Mouse (Mus musculus): ENCODE measurements around the gene Sost. TPM values are rescaled to one million over a fixed set of nuclear protein-coding genes. Genes with fewer than 3 reads are reported as not detected.
A peak's percentile ranks its signal among the peaks of the same experiment; 100 is the strongest.

The Sost gene
- total RNA-seq, 2 experiments from 2014 or later, result not detected

DNA sequence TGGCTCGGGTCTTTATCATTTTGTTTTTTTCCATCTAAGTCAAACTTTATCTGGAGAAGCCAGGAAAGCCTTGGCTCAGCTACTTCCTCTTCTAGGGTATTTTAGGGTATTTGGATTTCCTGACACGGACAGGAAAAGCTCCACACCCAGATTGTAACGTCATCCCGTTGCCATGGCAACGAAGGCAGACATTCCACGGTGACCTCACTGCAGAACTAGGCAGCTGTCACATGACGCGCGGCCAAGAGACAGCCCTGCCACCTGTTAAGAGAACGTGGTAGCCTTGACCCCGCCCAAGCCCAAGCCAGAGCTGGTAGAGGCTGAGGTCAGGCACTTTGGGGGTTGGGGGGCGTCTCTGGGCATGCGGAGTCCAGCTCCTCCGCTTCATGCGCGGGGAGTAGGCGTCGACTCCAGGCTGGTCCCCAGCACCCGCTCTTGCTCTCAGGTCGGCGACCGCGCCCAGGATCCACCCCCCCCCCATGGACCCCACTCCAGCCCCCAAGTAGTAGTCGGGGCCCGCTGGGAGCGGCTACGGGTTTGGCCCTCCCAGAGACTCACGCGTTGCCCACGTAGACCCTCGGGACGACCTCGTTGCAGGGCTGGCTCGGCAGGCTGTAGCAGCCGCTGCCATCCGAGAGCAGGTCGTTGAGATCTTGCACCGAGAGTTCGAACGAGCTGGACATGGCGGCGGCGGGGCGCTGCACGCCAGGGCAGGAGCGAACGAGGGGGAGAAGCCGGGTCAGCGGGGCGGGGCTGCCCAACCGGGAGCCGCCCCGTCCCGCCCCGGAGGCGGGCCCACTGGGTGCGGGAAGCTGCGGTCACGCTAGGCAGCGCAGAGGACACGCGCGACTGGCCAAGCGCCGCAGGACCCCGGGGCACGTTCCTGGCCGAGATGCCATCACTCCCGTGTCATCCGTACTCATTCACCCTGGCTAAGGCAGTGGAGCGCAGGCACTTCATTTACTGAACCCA lies 17.5 kb upstream of the Sost start, which contains the start of gene Cfap97d1:
Gene Cfap97d1 (plus strand): TSS at position 226 of the 972 bp plus-strand sequence.
- DNase-seq, result peak; percentile 95
- intact Hi-C loops (cut with DNase I; ENCODE audit: low total_unique reads), result loop anchor here (5.0 kb wide), 1 partner anchor 53 kb away; no protein-coding TSS in a partner anchor

- no peak for DNase-seq
- intact Hi-C loops (cut with DNase I; ENCODE audit: low total_unique reads), result no loop called here
Observed at GRCm38 (mm10) chr11:101983431-101983921, 16.7 kb upstream of the Sost start.

DNA sequence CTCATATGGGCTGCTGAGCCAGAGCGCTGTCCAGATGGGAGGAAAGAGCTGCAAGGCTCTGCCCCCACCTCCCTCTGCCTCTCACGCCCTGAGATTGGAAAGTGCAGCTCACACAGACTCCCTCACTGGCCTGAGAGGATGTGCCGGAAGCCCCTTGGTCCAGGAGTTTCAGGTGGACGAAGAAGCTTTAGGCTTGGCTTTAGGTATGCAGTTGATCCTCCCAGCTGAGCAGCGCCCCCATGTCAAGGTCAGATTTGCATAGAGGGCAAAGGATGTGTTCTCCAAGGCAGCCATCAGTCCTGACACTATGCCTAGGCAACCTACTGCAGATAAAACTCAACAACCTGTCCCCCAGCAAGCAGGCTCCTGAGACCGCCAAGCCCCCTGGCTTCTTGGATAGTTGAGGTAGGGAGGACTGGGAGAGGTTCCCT lies 16.2 kb upstream of the Sost start:
- intact Hi-C loops (cut with DNase I; ENCODE audit: low total_unique reads), result no loop called here
- DNase-seq, result no peak

DNA sequence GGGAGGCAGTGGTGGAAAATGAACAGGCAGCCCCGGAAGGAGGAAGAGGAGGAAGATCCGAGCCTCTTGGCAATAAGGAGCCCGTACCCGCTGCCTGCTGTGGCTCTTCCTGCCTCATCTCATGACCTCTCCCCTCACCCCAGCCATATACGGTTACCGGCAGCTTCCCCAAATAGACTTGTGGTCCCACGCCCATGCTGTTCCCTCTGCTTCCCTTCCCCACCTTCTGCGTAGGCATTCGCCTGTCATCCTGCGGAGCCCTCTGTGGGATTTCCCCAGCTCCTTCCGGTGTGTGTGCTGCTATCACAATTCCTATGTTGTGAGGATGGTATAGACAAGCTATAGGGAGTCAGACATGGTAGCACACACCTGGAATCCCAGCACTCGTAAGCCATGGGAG lies 15.0 kb upstream of the Sost start:
- intact Hi-C loops (cut with DNase I; ENCODE audit: low total_unique reads), result no loop called here
- DNase-seq, result peak; percentile 26

- intact Hi-C loops (cut with DNase I; ENCODE audit: low total_unique reads), result no loop called here
- DNase-seq, result no peak
Observed at GRCm38 (mm10) chr11:101980603-101981157, 13.9 kb upstream of the Sost start.

GRCm38 (mm10) chr11:101979140-101979539 lies 12.3 kb upstream of the Sost start:
- DNase-seq, result no peak
- intact Hi-C loops (cut with DNase I; ENCODE audit: low total_unique reads), result no loop called here

DNA sequence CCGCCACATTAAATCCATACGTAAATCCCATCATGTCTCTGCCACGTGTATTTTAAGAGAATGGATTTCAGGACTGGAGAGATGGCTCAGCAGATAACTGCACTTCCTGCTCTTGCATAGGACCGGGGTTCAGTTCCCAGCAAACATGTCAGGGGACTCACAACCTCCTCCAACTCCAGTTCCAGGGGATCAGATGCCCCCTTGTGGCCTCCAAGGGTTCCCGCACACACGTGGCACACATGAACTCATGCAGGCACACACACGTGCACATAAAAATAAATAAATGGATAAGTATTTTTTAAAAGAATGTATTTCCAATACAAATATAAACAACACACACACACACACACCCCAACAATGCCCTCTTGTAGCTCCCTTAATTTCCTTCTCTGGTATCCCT lies 10.1 kb upstream of the Sost start:
- DNase-seq, result no peak
- intact Hi-C loops (cut with DNase I; ENCODE audit: low total_unique reads), result no loop called here

GRCm38 (mm10) chr11:101974923-101975322 lies 8.1 kb upstream of the Sost start:
- intact Hi-C loops (cut with DNase I; ENCODE audit: low total_unique reads), result no loop called here
- no peak for DNase-seq

GRCm38 (mm10) chr11:101974181-101974580 lies 7.4 kb upstream of the Sost start:
- no peak for DNase-seq

GRCm38 (mm10) chr11:101973496-101973895 lies 6.7 kb upstream of the Sost start:
- intact Hi-C loops (cut with DNase I; ENCODE audit: low total_unique reads), result no loop called here
- DNase-seq, result no peak

More at GRCm38 (mm10) chr11:101974181-101974580, 7.4 kb upstream of the Sost start:
- intact Hi-C loops (cut with DNase I; ENCODE audit: low total_unique reads), result no loop called here

- intact Hi-C loops (cut with DNase I; ENCODE audit: low total_unique reads), result no loop called here
- DNase-seq, result no peak
Observed at GRCm38 (mm10) chr11:101972651-101973050, 5.8 kb upstream of the Sost start.

DNA sequence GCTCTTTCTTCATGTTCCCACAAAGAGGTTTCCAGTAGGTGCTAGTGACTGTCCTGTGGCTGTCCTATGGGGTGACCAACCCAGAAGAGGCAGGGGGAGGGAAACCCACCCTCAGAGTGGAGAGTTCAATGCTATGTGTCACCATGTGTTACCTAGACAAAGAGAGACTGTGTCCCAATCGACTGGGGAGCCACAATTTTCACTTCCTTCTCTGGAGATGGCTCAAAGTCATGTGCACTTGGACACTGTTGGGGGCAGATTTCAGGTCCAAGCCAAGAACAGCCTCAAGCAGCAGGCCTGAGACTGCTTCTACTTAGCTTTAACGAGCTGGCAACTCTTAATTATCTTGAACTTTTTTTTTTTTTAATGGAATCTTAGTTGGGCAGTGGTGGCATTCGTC lies 5.3 kb upstream of the Sost start:
- DNase-seq, result no peak
- intact Hi-C loops (cut with DNase I; ENCODE audit: low total_unique reads), result no loop called here

- intact Hi-C loops (cut with DNase I; ENCODE audit: low total_unique reads), result no loop called here
- DNase-seq, result peak; percentile 49
Observed at GRCm38 (mm10) chr11:101971410-101971809, 4.6 kb upstream of the Sost start.

GRCm38 (mm10) chr11:101969835-101970234 lies 3.0 kb upstream of the Sost start:
- intact Hi-C loops (cut with DNase I; ENCODE audit: low total_unique reads), result no loop called here
- no peak for DNase-seq

GRCm38 (mm10) chr11:101968791-101969190 lies 2.0 kb upstream of the Sost start:
- intact Hi-C loops (cut with DNase I; ENCODE audit: low total_unique reads), result loop anchor here (1.0 kb wide), 1 partner anchor 49 kb away; no protein-coding TSS in a partner anchor
- DNase-seq, result peak; percentile 74

DNA sequence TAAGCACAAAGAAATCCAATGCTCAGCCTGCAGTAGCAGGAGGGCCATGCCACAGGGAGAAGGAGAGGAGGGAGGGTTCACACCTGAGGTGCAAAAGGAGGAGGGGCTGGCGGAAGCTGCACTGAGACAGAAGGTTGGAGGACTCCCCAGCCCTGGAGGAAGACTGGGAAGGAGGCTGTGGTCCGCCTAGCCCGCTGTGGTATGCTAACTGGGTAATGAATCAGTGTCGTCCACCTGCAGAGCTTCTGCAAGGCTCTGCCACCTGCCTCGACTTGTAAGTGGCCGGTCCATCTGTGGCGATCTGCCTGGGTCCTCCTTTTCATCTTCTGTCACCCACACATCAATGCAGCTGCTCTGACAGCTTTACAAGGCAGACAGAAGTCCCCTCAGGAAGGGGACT lies 1.5 kb upstream of the Sost start:
- DNase-seq, result no peak
- intact Hi-C loops (cut with DNase I; ENCODE audit: low total_unique reads), result loop anchor here (1.0 kb wide), 1 partner anchor 49 kb away; no protein-coding TSS in a partner anchor

DNA sequence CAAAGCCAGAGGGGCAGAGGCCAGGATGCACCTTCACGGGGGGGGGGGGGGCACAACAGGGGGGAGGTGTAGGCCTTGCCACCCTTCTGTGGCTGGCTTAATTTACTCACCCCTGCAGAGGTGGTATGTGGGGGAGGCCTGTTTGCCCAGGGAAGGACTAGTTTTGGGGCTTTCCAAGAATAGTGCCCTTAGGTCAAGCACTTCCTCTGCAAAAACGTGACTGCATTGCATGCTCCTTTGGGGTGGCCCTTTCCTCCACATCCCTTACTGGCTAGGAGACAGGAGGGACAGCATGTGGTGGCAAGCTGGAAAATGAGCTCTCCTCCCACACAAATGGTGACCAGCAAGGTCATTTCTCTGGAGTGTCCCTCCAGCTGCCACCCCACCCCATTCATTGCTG lies 1.3 kb downstream of the Sost start:
- intact Hi-C loops (cut with DNase I; ENCODE audit: low total_unique reads), result no loop called here

GRCm38 (mm10) chr11:101964647-101965046 lies 2.2 kb downstream of the Sost start:
- DNase-seq, result no peak
- intact Hi-C loops (cut with DNase I; ENCODE audit: low total_unique reads), result no loop called here

More for the DNA sequence above, 1.3 kb downstream of the Sost start:
- DNase-seq, result no peak

DNA sequence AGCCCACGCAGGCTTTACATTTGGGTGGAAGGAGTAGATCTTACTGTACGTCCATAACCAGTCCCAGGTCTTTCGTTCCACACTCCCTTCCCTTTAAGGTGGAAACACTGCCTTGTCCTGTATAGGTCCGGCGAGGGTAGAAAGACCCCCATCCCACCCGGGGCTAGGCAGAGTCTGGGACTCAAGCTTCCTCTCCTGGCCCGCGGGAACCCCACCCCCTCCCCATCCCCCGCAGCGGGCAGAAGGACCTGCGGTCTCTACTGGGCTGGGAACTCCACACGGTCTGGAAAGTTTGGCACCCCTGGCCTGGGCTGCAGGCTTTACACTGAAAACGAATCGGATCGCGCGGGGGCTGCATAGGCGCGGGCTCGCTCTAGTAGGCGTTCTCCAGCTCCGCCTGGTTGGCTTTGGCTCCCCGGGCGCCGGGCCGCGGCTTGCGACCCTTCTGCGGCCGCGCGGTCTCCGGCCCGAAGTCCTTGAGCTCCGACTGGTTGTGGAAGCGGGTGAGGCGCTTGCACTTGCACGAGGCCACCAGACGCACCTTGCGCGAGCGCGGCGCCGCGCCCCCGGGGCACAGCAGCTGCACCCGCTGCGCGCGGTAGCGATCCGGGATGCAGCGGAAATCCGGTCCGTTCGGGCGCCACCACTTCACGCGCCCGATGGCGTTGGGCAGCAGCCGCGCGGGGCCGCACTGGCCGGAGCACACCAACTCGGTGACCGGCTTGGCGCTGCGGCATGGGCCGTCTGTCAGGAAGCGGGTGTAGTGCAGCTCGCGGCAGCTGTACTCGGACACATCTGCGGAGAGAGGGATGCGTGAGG lies 3.1 kb downstream of the Sost start:
- intact Hi-C loops (cut with DNase I; ENCODE audit: low total_unique reads), result no loop called here
- DNase-seq, result peak; percentile 44

- intact Hi-C loops (cut with DNase I; ENCODE audit: low total_unique reads), result no loop called here
- no peak for DNase-seq
Observed at GRCm38 (mm10) chr11:101963043-101963442, 3.8 kb downstream of the Sost start.
